Mouse (Mus musculus): ENCODE measurements around the gene Nol12. TPM values are rescaled to one million over a fixed set of nuclear protein-coding genes. Genes with fewer than 3 reads are reported as not detected.

The Nol12 gene
- 10 to 100 TPM; 24.0 to 31.2 (median 28.1) TPM for total RNA-seq (2022)

DNA sequence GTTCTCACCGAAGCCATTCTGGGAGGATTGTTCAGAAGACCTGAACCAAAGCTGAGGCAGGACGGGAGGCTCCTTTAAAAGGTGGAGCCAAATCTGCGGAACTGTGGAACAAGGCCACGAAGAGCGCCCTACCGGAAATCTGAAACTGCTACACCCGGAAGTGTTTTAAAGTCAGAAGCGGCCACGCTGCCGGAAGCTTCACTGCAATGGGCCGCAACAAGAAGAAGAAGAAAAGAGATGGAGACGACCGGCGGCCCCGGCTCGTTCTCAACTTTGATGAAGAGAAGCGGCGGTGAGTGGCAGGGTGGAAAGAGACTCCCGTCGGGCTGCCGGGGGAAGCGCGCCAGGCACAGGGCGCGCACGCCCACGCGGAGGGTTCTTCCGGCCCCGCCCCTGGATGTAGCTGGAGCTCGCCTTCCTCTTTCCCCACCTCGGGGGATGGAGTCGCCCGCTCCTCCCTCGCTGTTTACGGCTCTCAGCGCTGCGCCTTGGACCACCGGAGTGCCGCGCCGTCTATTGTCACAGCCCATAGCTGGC is at the start of gene Nol12:
Gene Nol12, plus strand, starts transcription at position 150 of the 537 bp plus-strand sequence.
- DNase-seq (ENCODE audit: low spot score in 2 of 2) = peak; percentile 77 to 78

DNA sequence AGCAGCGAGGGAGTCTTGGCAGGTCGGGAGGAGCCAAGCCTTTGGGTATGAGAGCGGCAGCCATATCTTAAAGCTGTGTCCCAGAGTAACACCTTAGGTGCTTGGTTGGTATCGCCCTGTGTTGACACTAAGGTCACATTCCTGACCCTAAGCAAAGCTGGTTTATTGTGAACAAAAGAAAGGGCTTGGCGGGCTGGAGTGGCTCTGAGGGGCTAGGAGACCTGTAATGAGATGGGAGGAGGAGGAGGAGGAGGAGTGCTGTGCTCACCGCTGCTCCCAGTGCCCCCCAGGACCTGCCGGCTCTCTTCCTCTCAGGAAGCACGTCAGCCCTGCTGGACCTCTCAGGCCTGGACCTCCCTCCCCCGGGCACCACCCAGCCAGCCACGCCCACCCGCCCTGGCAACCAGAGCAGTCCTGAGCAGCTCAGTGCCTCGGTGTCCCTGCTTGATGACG is 45.3 kb upstream of the Nol12 start:
- DNase-seq (ENCODE audit: low spot score in 2 of 2) = no peak

DNA sequence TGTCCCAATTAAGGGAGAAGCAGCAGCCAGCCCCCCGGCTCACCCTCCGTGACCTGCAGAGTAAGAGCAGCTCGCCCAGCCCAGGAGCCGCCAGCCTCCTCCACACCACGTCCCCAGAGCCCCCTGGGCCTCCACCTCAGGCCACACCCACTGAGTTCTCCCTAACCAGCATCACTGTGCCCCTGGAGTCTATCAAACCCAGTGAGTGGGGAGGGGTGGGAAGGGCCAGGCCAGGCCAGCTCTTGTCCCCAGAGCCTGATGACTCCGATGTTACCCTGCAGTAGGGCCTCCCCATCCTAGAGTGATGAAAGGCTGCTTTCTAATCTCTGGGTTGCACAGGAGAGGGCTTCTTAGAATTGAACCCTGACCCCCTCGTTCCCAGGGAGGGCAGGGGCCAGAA is 42.3 kb upstream of the Nol12 start:
- no peak for DNase-seq (ENCODE audit: low spot score in 2 of 2)

DNA sequence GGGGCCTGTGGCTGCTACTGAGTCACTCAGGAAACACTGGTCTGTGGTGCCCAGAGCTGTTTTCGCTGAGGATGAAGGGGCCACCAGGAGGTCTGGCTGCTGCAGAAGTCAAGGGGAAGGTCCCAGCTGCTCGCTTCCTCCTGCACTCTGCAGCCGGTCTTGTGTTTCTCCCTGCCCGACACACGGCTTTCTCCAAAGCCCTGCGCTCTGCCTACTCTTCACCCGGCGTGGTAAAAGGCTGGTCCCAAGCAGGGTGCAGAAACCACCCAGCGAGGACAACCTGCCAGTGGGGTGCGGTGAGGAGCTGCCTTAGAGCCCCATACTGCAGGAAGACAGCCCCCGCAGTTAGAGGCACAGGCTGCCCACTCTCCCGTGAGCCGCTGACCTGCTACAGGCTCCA is 40.0 kb upstream of the Nol12 start:
- no peak for DNase-seq (ENCODE audit: low spot score in 2 of 2)

DNA sequence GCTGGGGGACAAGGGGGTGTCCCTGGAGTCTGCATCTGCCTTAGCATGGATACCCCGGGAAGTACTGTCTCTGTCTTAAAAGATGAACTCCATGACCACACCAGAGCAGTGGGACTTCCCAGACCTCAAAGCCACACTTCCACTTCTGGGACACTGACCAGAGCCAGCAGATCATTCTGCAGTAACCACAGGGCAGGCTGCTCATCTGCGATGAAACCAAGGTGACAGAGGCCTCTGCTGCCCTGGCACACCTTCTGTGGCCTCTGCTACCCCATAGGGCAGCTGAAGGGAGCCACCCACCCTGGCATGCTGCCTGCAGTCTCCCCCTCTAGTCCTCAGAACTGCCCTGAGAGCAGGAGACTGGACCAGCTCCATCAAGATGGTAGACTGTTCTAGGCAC is 39.0 kb upstream of the Nol12 start:
- no peak for DNase-seq (ENCODE audit: low spot score in 2 of 2)

DNA sequence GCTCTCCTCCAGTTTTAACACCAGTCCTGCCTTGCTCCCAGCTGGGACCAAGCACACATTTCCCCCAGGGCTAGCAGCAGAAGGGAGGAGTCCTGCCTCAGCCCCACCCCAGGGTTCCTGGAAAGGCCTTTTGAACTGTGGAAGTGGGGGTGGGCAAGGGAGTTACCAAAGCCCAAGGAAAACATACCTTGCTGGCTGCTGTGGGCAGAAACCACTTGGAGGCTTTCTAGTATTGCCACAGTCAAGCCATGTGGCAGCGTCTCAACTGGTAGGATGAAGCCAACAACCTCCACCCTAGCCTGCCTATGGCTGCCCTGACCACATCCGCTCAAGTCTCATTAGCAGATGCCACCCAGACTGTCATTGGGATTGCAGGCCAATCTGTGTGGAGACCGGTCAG is 38.6 kb upstream of the Nol12 start:
- DNase-seq (ENCODE audit: low spot score in 2 of 2) = no peak

DNA sequence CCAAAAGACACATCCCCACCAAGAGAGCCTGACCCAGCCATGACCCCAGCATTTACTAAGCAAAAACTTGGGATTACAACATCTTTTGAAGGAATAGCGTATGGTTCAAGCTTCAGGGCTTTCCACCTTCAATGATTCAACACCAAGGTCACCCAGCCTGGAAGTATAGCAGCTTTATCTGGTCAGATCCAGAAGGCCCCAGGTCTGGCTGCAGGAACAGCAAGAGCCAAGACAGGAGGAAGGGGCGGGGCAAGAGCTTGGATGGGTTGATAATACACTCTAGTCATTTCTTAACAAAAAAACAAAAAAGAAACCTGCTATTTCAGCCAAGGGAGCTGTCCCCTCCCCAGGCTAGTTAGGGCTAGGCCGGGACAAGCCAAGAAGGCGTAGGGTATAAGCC is 37.2 kb upstream of the Nol12 start:
- DNase-seq (ENCODE audit: low spot score in 2 of 2) = no peak

DNA sequence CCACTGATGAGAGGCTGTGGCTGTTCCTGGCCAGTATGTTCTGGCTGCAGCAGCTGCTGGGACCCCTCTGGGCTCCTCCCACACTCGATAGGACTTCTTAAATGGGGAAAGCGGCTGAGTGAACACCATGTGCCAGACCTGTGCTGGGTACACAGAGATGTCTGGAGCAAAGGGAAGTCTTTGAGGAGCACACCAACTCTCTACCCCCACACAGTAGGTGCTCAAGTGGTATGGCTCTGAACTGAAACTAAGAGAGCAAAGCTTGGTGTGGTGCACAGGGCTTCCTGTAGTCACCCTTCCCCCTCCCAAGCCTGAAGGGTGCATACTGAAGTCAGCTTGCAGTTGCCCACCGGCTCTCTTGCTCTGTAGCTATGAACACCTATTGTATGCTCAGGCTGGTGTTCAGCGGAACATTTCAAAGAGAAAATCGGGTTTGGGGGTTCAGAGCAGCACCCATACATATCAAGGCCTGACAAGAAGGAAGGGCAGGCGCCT is 36.2 kb upstream of the Nol12 start:
- DNase-seq (ENCODE audit: low spot score in 2 of 2) = no peak

DNA sequence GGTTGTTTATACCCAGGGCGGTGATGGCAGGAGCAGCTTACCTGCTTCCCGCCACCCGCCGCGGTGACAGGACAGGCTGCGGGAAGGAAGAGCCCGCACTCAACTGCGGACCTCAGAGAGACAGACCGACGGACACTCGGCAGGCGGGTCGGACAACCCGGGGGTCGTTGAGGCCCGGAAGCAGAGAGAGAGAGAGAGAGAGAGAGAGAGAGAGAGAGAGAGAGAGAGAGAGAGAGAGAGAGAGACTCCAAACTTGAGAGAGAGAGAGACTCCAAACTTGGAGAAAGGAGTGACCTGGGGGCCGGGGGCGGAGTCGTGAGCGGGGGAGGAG is 35.4 kb upstream of the Nol12 start, which contains the start of gene Gm49510:
Gene Gm49510, plus strand, starts transcription at position 259 of the 331 bp plus-strand sequence.
- no peak for DNase-seq (ENCODE audit: low spot score in 2 of 2)

DNA sequence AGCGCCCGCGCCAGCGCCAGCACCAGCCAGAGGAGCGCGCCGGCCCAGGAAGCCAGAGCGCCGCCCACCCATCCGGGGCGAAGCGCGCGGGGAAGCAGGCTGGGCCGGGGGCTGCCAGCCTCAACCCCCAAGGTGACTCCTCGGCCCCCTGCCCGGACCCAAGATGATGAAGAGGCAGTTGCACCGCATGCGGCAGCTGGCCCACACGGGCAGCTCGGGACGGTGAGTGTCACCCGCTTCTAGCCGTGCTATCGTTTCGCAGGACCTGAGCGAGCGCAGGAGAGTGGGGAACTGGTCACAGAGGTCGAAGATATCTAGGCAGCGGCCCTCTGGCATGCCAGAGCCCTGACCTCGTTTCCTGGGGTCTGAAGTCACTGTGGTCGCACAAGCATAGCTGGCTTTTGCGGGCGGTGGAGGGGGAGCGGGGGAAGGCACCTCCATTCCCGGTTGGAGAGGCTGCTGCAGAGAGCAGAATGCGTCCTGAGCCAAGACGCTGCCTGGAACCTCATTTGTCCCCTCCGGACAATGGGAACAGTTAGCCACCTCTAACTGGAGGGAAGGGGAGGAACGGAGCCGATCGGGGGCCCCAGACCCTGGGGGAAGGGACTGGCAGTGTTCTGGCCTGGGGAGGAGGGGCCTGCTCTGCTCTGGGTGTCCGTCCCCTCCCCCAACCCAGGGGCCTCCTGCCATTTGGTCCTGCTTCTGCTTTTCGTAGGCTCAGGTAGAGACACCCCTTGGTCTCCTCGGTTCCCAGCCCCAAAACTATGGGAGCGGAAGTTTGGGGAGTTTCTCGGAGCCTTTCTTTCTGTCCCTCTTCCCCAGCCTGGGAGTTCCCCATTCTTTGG is 34.8 kb upstream of the Nol12 start, which contains the start of gene Sh3bp1:
Gene Sh3bp1, plus strand, starts transcription at position 29 of the 845 bp plus-strand sequence.
- DNase-seq (ENCODE audit: low spot score in 2 of 2) = peak in 1 of 2 experiments; percentile 49

DNA sequence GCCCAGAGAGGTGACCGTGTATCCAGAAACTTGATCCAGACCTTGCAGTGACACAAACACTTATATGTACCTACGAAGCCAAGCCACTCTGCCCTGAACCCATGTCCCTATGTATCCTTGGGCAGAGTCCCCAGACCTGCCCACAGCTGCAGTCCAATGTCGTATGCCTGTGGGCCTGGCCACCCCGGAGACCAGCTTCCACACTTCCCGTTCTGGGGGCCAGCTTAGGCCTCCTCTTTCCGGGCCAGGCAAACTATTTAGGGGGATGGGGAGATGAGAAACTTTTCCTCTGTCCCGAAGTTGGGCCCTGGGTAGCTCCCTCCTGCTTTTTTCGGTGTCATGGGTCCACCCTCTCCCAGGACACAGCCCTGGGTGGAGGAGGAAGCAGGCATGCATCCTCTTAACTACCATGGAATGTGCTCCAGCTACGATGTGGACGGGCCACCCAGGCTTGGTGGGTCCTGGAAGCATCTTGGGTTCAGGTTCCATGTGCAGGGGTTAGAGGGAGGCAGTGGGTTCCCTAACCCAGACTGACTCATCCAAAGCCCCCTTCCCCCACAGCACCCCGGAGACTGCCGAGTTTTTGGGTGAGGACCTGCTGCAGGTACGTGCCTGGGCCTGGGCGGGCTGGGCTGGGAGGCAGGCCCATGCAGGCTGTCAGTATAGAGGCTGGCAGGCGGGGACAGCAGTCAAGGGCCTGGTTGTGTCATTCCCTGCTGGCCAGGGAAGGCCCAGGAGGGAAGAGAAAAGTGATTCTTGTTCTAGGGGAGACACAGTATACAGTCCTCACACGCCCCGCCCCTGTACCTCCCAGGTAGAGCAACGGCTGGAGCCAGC is 33.9 kb upstream of the Nol12 start:
- DNase-seq (ENCODE audit: low spot score in 2 of 2) = no peak

DNA sequence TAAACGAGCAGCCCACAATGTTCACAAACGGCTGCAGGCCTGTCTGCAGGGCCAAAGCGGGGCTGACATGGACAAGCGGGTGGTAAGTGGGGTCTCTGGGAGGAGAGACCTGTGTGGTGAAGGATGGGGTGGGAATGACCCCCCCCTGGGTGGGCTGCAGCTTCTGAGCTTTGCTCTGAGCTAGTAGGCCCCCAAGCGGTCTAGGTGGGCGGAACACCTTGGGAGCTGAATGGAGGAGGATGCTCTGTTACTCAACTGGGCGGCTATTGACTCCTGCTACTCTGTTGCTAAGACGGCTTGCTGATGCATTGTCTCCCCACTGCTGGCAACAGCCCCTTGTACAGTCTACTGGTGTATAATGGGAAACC is 33.3 kb upstream of the Nol12 start:
- no peak for DNase-seq (ENCODE audit: low spot score in 2 of 2)

DNA sequence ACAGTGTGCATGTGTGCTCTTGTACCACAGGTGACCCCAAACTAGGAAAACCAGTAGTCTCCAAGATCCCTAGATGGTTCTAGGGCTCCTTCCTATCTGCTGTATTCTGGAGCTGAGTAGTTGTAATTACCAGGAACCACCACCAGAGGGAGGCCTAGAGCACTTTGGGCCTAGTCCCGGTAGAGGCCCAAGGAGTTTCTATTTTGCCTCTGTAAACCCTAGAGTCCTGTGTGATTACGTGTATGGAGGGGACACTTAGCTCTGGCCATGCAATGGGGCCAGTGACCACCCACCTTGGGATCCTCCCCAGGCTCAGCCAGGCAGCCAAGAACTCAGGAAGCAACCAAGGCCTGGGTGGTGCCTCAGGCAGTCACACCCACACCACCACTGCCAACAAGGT is 31.5 kb upstream of the Nol12 start:
- peak; percentile 50 to 60 for DNase-seq (ENCODE audit: low spot score in 2 of 2)

DNA sequence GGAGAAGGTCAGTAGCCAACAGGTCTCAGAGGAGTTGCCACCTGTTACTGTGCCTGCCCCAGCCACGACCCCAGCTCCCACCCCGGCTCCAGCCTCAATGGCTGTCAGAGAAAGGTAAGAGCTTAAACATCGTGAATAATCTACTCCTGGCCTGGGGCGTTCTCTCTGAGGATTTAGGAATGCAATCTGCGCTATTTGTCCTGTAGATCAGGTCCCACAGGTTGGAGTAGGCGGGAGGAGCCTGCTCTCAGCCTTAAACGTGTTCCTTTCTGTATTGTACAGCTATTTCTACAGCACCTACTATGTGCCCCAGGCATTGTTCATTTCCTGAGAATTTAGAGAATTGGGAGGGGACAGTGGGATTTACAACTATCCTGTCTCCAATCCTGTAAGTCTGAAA is 26.3 kb upstream of the Nol12 start:
- DNase-seq (ENCODE audit: low spot score in 2 of 2) = no peak

DNA sequence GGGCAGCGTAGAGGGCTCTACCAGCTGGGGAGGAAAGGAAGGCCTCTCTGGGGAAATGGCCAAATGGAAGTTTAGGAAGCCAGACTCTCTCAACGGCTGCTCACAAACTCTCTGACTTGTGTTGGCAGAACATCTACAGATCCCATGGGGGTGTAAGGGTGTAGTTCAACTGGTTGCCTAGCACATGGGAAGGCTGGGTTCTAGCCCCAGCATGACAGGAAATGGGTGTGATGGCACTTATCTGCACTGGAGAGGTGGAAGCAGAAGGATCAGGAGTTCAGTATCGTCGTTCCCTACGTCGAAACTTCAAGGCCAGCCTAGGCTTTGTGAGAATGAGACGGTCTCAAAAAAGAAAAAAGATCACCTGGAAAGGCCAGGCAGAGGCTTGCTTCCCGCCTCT is 25.8 kb upstream of the Nol12 start:
- DNase-seq (ENCODE audit: low spot score in 2 of 2) = no peak

DNA sequence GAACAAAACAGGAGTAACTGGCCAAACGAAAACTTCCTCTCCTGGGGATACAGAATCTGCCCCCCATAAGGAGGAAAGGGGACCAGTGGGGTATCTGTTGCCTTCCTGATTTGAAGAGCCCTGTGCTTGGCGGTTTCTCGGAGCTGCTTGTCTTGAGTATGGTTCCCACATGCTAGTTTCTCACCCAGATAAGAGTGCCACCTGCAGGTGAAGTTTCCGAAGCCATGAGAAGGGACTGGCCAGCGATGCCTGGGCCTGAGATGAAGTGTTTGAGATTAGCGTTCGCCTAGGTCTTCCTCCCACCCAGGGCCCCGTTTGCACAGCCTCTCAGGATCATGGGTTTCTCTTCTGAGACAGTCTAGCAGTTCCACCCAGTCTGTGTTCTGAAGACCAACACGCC is 22.7 kb upstream of the Nol12 start:
- DNase-seq (ENCODE audit: low spot score in 2 of 2) = no peak

DNA sequence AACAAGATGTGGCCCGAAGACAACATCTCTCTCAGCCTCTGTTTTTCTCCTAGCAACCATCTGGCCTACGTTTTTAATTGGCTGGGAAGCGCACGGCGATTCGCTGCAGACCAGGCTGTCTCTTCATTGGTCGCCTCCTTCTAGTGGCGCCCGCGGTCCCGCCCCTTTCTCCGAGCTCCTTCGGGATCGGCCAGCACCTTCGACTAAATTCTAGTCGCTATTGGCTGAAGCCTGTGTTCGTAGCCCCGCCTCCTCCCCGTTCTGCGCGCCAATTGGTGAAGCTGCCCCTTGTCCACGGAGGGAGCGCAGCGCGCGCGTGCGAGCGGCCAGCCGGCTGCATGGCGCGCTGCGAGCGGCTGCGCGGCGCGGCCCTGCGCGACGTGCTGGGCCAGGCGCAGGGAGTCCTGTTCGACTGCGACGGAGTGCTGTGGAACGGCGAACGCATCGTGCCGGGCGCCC is 21.1 kb upstream of the Nol12 start, which contains the start of gene Pdxp:
Gene Pdxp, plus strand, starts transcription at position 288 of the 459 bp plus-strand sequence.
- DNase-seq (ENCODE audit: low spot score in 2 of 2) = peak; percentile 82 to 89

DNA sequence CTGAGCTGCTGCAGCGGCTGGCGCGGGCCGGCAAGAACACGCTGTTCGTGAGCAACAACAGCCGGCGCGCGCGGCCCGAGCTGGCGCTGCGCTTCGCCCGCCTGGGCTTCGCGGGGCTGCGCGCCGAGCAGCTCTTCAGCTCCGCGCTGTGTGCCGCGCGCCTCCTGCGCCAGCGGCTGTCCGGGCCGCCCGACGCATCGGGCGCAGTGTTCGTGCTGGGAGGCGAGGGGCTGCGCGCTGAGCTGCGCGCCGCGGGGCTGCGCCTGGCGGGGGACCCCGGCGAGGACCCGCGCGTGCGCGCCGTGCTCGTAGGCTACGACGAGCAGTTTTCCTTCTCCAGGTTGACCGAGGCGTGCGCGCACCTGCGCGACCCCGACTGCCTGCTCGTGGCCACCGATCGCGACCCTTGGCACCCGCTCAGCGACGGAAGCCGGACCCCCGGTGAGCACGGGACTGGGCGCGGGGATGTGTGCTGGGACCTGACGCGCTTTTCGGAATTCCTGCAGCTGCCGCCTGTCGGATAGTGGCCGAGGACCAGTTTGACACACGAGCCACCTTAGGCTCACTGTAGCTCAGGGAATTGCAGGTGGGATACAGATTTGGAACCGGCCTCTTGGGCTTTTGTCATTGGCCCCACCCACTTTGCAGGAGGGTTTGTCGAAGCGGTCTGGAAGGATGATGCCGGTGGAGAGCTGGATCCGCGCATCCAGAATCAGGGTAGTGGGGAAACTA is 20.5 kb upstream of the Nol12 start:
- DNase-seq (ENCODE audit: low spot score in 2 of 2) = no peak

DNA sequence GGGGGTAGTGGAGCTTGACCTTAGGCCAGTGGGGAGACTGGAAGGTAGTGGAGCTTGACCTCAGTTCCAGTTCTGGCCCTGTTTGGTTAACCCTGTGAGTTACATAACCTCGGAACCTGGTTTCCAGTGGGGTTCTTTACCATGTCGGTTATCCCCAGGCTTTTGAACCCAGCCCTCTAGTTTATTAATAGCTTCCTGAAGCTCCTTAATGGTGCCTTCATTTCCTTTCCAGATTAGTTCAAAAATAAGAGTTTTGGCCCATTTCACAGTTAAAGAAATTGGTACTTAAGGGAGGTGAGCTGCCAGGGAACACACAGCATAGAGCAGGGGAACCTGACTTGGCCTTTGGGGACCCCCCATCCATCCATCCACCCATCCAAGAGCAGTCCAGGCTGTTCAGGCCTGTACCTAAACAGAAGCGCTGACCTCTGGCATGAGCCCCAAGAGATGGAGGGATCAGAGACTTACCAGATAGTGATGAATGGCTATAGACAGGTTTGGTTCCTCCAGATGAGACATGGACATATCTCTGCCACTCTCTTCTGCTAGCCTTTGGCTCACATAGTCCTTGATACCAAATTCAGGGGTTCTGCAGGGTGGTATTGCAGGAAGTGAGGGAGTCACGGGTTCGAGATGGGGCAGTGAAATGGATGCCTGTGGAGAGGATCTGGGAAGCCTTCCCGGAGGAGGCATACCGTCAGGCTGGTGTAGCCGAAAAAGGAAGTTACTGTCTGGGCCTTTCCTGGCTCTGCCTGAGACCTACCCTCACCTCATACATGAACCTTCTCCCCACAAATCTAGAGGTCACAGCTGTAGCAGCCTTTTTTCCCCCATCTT is 19.7 kb upstream of the Nol12 start:
- no peak for DNase-seq (ENCODE audit: low spot score in 2 of 2)

DNA sequence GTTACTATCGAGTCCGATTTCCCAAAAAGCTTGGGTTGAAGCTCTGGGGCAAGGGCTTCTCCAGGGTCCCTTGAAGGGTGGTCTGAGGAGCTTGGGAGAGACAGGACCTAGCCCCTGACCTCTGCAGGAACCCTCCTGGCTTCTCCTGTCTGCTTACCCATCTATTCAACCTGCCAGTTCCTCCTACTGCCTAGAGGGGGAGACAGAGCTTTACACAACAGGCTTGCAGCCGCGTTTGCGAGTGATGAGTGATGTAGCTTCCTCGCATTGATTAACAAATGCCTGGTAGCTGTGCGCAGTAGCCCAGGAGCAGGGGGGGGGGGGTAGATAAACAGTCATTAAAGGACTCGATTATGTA is 19.1 kb upstream of the Nol12 start:
- peak; percentile 41 to 56 for DNase-seq (ENCODE audit: low spot score in 2 of 2)
